Mouse (Mus musculus) liver, embryonic 16.5 days (tissue): Measurements from ENCODE around the gene Cops4. TPM values are rescaled to one million over a fixed set of nuclear protein-coding genes. Genes with fewer than 3 reads are reported as not detected.

ENCODE experiments used
- ATAC-seq: fragments of 200-750 bp; cut with Nextera tagmentation; 2 replicates; pipeline ENCODE4 v1.8.0; 2017; ENCODE audit warnings: low read depth, mild to moderate bottlenecking, moderate number of reproducible peaks, moderate library complexity
- H3K27ac ChIP-seq: fragments of 300-500 bp; sonication (generic); 2 replicates; pipeline ENCODE4 v1.5.1; 2014; ENCODE audit warnings: mild to moderate bottlenecking, low read length
- H3K27me3 ChIP-seq: fragments of 300-500 bp; sonication (generic); 2 replicates; pipeline ENCODE4 v1.6.1; 2014; ENCODE audit warnings: low read depth, low read length, mixed read lengths; ENCODE audit not compliant: control insufficient read depth, insufficient read depth
- H3K36me3 ChIP-seq: fragments of 300-500 bp; sonication (generic); 2 replicates; pipeline ENCODE4 v1.6.1; 2014; ENCODE audit warnings: mild to moderate bottlenecking; ENCODE audit not compliant: control insufficient read depth, insufficient read depth
- H3K4me1 ChIP-seq: fragments of 300-500 bp; sonication (generic); 2 replicates; pipeline ENCODE4 v1.6.1; 2014; ENCODE audit warnings: low read depth, low read length, mixed read lengths; ENCODE audit not compliant: control insufficient read depth
- H3K4me2 ChIP-seq: fragments of 300-500 bp; sonication (generic); 2 replicates; pipeline ENCODE4 v1.6.1; 2014; ENCODE audit warnings: low read depth, low read length, mixed read lengths
- H3K4me3 ChIP-seq: fragments of 300-500 bp; sonication (generic); 2 replicates; pipeline ENCODE4 v1.5.1; 2014; ENCODE audit warnings: low read depth, mild to moderate bottlenecking, low read length
- H3K9ac ChIP-seq: fragments of 300-500 bp; sonication (generic); 2 replicates; pipeline ENCODE4 v1.6.1; 2014; ENCODE audit warnings: low read depth, low read length
- H3K9me3 ChIP-seq: fragments of 300-500 bp; sonication (generic); replicated peaks from 2 replicates; pipeline ENCODE4 v1.6.1; 2016; ENCODE audit warnings: low read length; ENCODE audit not compliant: control insufficient read depth
- WGBS: fragments of 180-500 bp; shearing (Covaris S2); extraction: QIAGEN DNeasy Blood & Tissue Kit; methylation state at CpG from one replicate; pipeline ENCODE4 v1.1.7; 2014; ENCODE audit not compliant: insufficient replicate concordance; 5-methylcytosine and 5-hydroxymethylcytosine counted together
- polyA plus RNA-seq: library from polyadenylated mRNA; unstranded; fragments of >200 nt; fragmentation: Nextera tagmentation; extraction: Ambion mirVana; gene quantifications from 2 replicates; pipeline ENCODE4 v1.2.1, GENCODE M21; 2015

The Cops4 gene
- polyA plus RNA-seq, 1 experiment from 2014 or later: 59.1 TPM

DNA sequence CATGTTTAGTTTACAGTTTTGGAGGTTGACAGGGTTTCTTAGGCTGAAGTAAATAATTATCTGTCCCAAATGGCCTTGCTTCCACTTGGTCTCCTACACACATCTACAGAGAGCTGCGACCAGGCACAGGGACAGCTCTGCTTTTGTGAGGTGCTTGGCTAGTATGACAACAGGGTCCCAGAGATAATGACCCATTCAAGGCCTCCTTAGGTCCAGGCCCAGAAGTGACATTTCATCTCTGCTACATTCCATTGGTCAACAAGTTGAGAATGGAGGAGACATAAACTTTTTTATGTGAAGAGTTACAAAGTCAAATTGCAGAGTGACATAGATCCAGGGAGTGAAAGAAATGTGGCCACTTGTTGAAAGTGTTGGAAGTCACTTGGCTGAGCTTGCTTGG is 5.2 kb downstream of the Cops4 start:
- 68% methylated on average over 1 of the region's 1 CpGs for WGBS
- no peak for ATAC-seq
- H3K27ac ChIP-seq: no peak overlapping the region
- peaks cover 6% of the 10 kb centered on the region for H3K4me1 ChIP-seq
- H3K27me3 ChIP-seq: no peaks in the 10 kb centered on the region
- no peak overlapping the region for H3K4me2 ChIP-seq
- no peak overlapping the region for H3K4me3 ChIP-seq
- H3K36me3 ChIP-seq: no peaks in the 10 kb centered on the region
- no peaks in the 10 kb centered on the region for H3K9me3 ChIP-seq
- H3K9ac ChIP-seq: no peak overlapping the region

DNA sequence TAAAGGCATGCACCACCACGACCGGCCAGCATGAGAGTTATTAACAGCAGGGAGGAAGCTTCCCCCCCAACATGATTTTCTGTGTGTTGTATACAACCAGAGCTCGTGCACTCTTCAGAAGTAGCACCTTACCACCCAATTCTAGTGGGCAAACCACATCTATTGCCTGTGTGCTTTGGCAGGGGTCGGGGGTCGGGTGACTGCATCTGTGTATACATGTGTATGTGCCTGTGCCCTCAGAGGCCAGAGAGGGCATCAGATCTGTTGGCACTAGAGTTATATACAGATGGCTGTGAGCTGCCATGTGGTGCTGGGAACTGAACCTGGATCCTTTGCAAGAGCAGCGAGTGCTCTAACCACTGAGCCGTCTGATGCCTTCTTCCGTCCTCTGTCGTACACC is 6.8 kb downstream of the Cops4 start:
- no peaks in the 10 kb centered on the region for H3K27me3 ChIP-seq
- H3K9me3 ChIP-seq: no peaks in the 10 kb centered on the region
- peaks cover 6% of the 10 kb centered on the region; the same call in 1 of the 2 replicates for H3K36me3 ChIP-seq
- ATAC-seq: no peak
- H3K27ac ChIP-seq: no peak overlapping the region
- H3K9ac ChIP-seq: no peak overlapping the region
- no peak overlapping the region for H3K4me3 ChIP-seq
- H3K4me2 ChIP-seq: no peak overlapping the region
- H3K4me1 ChIP-seq: peaks cover 3% of the 10 kb centered on the region; the same call in 1 of the 2 replicates
- 83% methylated on average over 9 of the region's 9 CpGs for WGBS

DNA sequence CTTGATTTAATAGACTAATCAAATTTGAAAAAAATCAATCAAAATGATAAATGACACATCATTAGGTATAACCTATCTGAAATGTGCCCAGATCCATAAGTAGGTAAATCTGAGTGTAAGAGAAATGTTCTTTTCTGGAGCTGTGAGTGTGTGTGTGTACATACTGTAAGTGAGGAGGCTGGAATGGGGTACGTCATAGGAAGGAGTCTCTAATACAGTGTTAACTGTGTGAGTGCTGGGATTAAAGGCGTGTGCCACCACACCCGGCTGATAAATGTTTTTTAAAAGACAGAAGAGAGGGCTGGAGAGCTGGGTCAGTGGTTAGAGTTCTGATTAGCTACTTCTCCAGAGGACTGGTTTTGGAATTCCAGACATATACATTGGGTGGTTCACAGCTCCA is 7.5 kb downstream of the Cops4 start:
- no peaks in the 10 kb centered on the region for H3K27me3 ChIP-seq
- no peak overlapping the region for H3K4me2 ChIP-seq
- H3K9me3 ChIP-seq: no peaks in the 10 kb centered on the region
- no peaks in the 10 kb centered on the region for H3K4me1 ChIP-seq
- peaks cover 13% of the 10 kb centered on the region for H3K36me3 ChIP-seq
- H3K27ac ChIP-seq: no peak overlapping the region
- no peak for ATAC-seq
- no peak overlapping the region for H3K4me3 ChIP-seq
- WGBS: 26% methylated on average over 3 of the region's 3 CpGs
- H3K9ac ChIP-seq: no peak overlapping the region

DNA sequence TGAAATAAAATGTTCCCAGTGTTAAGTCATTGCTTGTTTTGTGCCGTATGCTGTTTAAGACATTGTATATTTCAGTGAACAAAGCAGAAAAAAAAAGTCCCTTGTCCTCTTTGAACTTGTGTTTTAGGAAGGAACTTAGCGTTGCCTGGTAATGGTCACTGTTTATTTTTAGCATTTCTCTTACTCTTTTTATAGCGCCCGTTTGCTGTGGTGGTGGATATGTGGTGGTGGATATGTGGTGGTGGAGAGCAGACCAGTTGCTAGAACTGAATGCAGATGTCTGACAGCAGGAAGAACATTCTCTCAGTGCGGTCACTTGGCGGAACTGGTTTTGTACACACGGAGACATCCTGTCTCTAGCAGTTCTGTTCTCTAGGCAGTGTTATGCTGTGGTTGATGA is 8.1 kb downstream of the Cops4 start:
- Histone ChIP-seq H3K4me3 (no peak overlapping the region), H3K36me3 (peaks cover 18% of the 10 kb centered on the region), H3K9ac (no peak overlapping the region), H3K27me3 (no peaks in the 10 kb centered on the region), H3K4me2 (no peak overlapping the region), H3K9me3 (no peaks in the 10 kb centered on the region), H3K27ac (no peak overlapping the region), H3K4me1 (no peaks in the 10 kb centered on the region)
- ATAC-seq: peak; percentile 21; the same call in 1 of the 2 replicates
- 31% methylated on average over 7 of the region's 7 CpGs for WGBS

DNA sequence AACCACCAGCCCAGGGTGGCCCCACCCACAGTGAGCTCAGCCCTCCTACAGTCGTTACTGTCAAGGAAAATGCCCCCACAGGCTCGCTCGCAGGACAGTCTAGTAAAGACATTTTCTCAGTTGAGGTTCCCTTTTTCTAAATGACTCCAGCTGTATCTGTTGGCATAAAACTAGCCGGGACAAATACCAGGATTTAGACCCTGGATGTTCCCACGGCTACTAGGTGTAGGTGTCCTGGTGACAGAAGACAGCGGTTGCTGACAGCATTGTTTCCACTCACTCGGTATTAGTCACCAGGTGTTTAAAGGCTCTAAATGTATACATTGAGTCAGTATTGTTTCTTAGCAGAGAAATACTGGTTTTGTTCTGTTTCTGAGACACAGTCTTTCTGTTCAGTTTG is 17.7 kb downstream of the Cops4 start:
- no peak overlapping the region for H3K9ac ChIP-seq
- H3K27ac ChIP-seq: no peak overlapping the region
- WGBS: 65% methylated on average over 7 of the region's 7 CpGs
- H3K27me3 ChIP-seq: no peaks in the 10 kb centered on the region
- no peak overlapping the region for H3K4me2 ChIP-seq
- no peaks in the 10 kb centered on the region for H3K9me3 ChIP-seq
- H3K36me3 ChIP-seq: peaks cover 22% of the 10 kb centered on the region
- H3K4me3 ChIP-seq: no peak overlapping the region
- no peaks in the 10 kb centered on the region for H3K4me1 ChIP-seq
- no peak for ATAC-seq

DNA sequence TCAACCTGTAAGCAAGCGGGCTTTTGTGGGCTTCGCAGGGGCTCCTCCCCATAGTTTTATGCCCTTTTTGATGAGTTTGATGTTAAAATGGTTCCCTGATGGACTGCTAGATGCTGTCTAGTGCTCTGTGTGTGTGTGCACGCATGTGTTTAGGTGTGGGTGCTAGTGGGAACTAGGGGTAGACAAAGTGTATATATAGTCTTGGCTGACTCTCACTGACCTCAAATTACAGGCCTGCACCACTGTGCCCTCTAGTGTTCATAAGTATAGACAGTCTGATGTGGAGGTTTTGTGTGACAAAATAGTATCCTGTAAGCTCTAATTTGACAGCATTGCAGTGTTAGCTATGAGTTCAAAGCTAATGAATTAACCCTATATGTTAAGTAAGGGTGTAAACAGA is 18.5 kb downstream of the Cops4 start:
- Histone ChIP-seq H3K9ac (no peak overlapping the region), H3K9me3 (no peaks in the 10 kb centered on the region), H3K4me1 (no peaks in the 10 kb centered on the region), H3K27ac (no peak overlapping the region), H3K4me3 (no peak overlapping the region), H3K36me3 (peaks cover 19% of the 10 kb centered on the region), H3K4me2 (no peak overlapping the region), H3K27me3 (no peaks in the 10 kb centered on the region)
- 0 out of 2 replicates have a peak, but pooled peaks have one; percentile 24 for ATAC-seq
- 67% methylated on average over 3 of the region's 3 CpGs for WGBS

DNA sequence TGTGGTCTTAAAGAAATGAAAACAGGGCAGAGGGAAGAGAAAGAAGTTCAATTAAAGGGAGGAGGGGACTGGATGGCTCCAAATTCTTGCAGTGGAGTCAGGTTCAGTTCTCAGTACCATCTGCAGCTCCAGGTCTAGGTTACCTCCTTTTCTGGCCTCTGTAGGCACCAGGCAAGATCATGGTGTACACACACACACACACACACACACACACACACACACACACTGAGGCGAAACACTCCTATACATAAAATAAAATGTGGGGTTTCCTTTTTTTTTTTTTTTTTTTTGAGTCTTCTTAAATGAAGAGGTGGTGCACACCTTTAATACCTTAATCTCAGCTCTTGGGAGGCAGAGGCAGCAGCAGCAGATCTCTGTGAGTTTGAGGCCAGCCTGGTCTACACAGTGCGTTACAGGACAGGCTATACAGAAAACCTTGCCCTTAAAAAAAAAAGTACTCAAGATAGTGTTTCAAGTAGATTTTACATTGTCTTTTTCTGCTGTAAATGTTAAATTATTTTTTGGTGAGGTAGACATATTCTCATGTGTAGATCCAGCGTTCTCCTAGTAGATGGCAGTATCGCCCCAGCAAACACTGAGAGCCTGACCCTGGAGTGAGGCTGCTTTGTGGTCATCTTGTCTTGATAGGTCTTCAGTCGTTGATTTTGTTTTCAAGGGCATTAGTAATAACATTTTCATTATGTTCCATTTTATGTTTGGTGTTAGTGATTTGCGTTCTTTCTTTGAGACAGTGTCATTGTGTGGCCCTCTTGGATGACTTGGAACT is 28.4 kb downstream of the Cops4 start:
- Histone ChIP-seq H3K27ac (no peak overlapping the region), H3K36me3 (peaks cover 23% of the 10 kb centered on the region)
- ATAC-seq: no peak

DNA sequence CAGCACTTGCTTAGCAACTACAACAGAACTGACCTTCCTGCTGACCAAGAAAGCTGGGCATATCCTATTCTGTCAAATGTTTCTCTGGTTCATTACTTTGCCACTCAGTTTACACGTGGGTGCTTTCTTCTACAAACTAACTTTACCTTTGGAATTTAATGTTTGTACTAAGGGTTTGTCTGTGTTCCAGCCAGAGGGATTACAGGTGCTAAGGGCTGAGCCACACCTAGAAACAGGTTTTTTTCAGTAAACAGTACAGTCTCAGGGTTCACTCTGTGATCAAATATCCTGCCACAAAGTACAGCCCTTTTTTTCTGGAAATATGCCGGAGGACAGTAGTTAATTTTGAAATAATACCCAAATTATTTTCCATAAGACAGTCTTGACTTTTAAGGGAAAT is 30.1 kb downstream of the Cops4 start:
- Histone ChIP-seq H3K9me3 (no peaks in the 10 kb centered on the region), H3K4me1 (peaks cover 5% of the 10 kb centered on the region; the same call in 1 of the 2 replicates), H3K4me2 (no peak overlapping the region), H3K4me3 (no peak overlapping the region), H3K36me3 (peaks cover 15% of the 10 kb centered on the region), H3K9ac (no peak overlapping the region), H3K27me3 (no peaks in the 10 kb centered on the region), H3K27ac (peak overlapping the region; percentile 59)
- ATAC-seq: peak; percentile 83
- WGBS: 70% methylated on average over 2 of the region's 2 CpGs

More for the DNA sequence above, 28.4 kb downstream of the Cops4 start:
- Histone ChIP-seq H3K9me3 (no peaks in the 10 kb centered on the region), H3K27me3 (no peaks in the 10 kb centered on the region), H3K4me1 (peaks cover 3% of the 10 kb centered on the region; the same call in 1 of the 2 replicates), H3K9ac (no peak overlapping the region), H3K4me3 (no peak overlapping the region), H3K4me2 (no peak overlapping the region)
- WGBS: 71% methylated on average over 6 of the region's 6 CpGs

DNA sequence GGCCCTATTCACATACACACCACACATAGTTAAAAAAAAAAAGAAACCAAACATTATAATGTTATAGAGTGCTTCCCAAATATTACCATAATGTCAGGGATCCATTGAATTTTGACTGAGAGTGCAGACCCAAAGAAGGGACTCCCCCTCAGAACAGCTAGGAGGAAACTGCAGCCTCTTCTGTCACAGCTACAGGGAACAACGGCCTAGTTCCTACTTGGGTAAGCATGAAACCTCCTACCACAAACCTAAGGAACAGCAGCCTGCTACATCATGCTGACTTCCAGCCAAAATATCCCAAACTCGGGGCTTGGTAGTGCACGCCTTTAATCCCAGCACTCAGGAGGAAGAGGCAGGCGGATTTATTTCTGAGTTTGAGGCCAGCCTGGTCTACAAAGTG is 31.2 kb downstream of the Cops4 start:
- Histone ChIP-seq H3K4me2 (no peak overlapping the region), H3K4me1 (peaks cover 5% of the 10 kb centered on the region; the same call in 1 of the 2 replicates), H3K9me3 (no peaks in the 10 kb centered on the region), H3K4me3 (no peak overlapping the region), H3K9ac (no peak overlapping the region), H3K27ac (peak overlapping the region; percentile 62; the same call in 1 of the 2 replicates), H3K27me3 (no peaks in the 10 kb centered on the region), H3K36me3 (peaks cover 9% of the 10 kb centered on the region)
- 75% methylated on average over 4 of the region's 4 CpGs for WGBS
- no peak for ATAC-seq
